Mouse (Mus musculus): ENCODE measurements around the gene Olfr1508.

DNA sequence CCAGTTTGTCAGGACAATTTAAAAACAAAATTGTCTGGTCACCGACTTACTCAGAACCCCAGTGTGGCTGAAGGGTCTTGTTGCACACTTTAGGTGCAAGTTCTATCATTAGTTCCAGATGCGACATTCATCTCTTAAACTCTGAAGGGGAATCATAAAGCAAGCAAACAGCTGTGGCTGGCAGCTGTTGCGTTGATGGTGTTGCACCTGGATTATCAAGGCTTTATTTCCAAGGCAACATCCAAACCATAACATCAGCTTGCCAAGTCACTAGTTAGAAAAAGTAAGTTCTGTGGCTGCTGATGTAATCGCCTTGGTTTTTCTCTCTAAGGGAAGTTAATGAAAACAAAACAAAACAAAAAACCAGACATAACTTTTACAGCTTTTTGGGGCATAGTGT, 28.2 kb upstream of the Olfr1508 start, which contains the start of gene Olfr1507:
- TF ChIP-seq CTCF (IDR thresholded peaks at IDR 0.05; ENCODE audit: low read depth) (no peak), EP300 (optimal IDR thresholded peaks at IDR 0.05) (no peak)

All from stomach, postnatal 0 days (tissue).